Mouse (Mus musculus) cerebellum, adult 9-10 months (tissue): Measurements from ENCODE around the gene Trappc3.
A peak's percentile ranks its signal among the peaks of the same experiment; 100 is the strongest.
"Not testable (repeated sequence)": the region's sequence is repeated elsewhere in the genome, so short reads cannot be mapped to it uniquely, and the experiment has no call there.

Experiments used
- DNase-seq: peaks from one replicate; pipeline ENCODE4 v3.0.0; 2022

The Trappc3 gene

GRCm38 (mm10) chr4:126262119-126262807 is at the start of gene Trappc3:
Gene Trappc3 (plus strand): TSS chr4:126262325.
- DNase-seq: peak; percentile 100

GRCm38 (mm10) chr4:126217771-126218170 is 44.4 kb upstream of the Trappc3 start:
- no peak for DNase-seq

- DNase-seq: not testable (repeated sequence)
These were observed 42.6 kb upstream of the Trappc3 start for GRCm38 (mm10) chr4:126219540-126219939.

- no peak for DNase-seq
These were observed 42.1 kb upstream of the Trappc3 start for GRCm38 (mm10) chr4:126220045-126220444.

- DNase-seq: no peak
These were observed 39.5 kb upstream of the Trappc3 start for GRCm38 (mm10) chr4:126222631-126223030.

- DNase-seq: no peak
These were observed 35.5 kb upstream of the Trappc3 start for GRCm38 (mm10) chr4:126226640-126227039.

- DNase-seq: peak; percentile 95
These were observed 34.9 kb upstream of the Trappc3 start for GRCm38 (mm10) chr4:126227077-126227761.

- peak; percentile 48 for DNase-seq
These were observed 34.0 kb upstream of the Trappc3 start for GRCm38 (mm10) chr4:126228144-126228543.

GRCm38 (mm10) chr4:126229900-126230299 is 32.2 kb upstream of the Trappc3 start:
- peak; percentile 34 for DNase-seq

- DNase-seq: peak; percentile 22
These were observed 28.3 kb upstream of the Trappc3 start for GRCm38 (mm10) chr4:126233676-126234308.

- peak; percentile 30 for DNase-seq
These were observed 27.5 kb upstream of the Trappc3 start for GRCm38 (mm10) chr4:126234496-126235175.

GRCm38 (mm10) chr4:126235191-126235590 is 26.9 kb upstream of the Trappc3 start:
- no peak for DNase-seq

- peak; percentile 38 for DNase-seq
These were observed 25.5 kb upstream of the Trappc3 start for GRCm38 (mm10) chr4:126236467-126237280.

GRCm38 (mm10) chr4:126237721-126238242 is 24.3 kb upstream of the Trappc3 start:
- peak; percentile 27 for DNase-seq

GRCm38 (mm10) chr4:126239862-126240475 is 22.2 kb upstream of the Trappc3 start:
- DNase-seq: no peak

GRCm38 (mm10) chr4:126241956-126242355 is 20.2 kb upstream of the Trappc3 start:
- no peak for DNase-seq

- peak; percentile 79 for DNase-seq
These were observed 19.6 kb upstream of the Trappc3 start for GRCm38 (mm10) chr4:126242510-126242909.

- DNase-seq: no peak
These were observed 15.8 kb upstream of the Trappc3 start for GRCm38 (mm10) chr4:126246202-126246889.

GRCm38 (mm10) chr4:126248261-126248868 is 13.8 kb upstream of the Trappc3 start:
- DNase-seq: no peak

- DNase-seq: no peak
These were observed 11.5 kb upstream of the Trappc3 start for GRCm38 (mm10) chr4:126250659-126251058.
